Mouse (Mus musculus) liver, adult (tissue): ENCODE measurements around the gene Pou1f1.

Experiments
- GATA4 ChIP-seq: IDR thresholded peaks from 2 replicates; pipeline ENCODE4 v1.6.1; 2014; ENCODE audit warnings: mild to moderate bottlenecking, low read length; ENCODE audit not compliant: insufficient replicate concordance

Gene Pou1f1

DNA sequence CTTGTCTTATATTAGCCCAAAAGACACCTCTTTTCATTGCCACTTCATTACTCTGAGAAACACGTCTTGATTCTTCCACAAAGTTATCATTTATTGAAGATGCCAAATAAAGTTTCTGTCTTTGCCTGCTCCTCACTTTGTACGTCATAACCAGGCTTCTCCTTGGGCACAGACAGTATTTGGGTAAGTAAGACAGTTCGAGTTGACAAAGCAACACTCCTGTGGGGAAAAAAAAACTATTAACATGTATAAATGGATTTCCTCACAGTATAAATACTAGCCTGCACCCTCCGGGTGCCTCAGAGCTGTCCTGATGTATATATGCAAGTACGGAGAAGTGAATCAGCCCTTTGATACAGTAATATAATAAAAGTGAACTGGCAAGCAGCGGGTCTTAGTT is at the start of gene Pou1f1:
Gene Pou1f1 (plus strand): TSS at position 301 of the 400 bp plus-strand sequence.
- TF ChIP-seq GATA4 = no peak

DNA sequence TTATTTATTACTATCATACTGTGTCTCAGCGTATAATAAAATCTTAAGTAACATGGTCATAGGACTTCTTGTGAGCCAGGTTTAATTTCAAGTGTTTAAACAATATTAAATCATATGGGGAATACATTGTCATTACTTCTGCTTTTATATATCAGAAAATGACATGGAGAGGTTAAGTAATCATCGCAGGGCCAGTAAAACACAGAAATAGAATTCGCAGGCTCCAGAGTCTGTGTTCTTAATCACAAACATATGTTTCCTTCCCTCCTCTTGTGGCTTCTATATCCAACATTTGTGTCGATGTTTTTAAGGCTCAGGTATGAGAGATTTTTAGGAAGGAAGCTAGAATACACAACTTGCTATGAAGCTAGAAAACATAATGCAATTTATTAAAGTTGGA is 49.7 kb upstream of the Pou1f1 start:
- TF ChIP-seq GATA4 = no peak

DNA sequence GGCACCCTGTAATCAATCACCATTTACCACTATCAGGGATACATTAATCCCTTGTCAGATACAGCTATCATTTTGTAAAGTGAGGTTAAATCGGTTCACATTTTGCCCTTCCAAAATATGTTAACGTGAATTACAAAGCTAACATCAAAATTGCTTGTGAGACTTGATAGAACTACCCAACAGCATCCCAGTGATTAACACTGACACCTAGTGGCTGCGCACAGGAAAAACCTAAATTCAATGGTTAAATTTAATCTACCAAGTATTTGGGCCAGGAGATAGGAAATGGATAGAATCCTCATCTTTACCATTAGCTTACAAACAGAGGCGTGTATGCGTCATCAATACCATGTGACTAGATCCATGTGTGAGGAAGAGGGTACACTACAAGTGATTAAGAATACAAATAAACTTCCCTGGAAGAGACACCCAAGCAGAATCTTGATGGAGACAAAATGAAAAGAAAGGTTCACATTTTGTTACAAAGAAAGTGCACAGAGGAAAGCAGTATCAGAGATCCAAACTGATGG is 47.8 kb upstream of the Pou1f1 start:
- TF ChIP-seq GATA4 = no peak

DNA sequence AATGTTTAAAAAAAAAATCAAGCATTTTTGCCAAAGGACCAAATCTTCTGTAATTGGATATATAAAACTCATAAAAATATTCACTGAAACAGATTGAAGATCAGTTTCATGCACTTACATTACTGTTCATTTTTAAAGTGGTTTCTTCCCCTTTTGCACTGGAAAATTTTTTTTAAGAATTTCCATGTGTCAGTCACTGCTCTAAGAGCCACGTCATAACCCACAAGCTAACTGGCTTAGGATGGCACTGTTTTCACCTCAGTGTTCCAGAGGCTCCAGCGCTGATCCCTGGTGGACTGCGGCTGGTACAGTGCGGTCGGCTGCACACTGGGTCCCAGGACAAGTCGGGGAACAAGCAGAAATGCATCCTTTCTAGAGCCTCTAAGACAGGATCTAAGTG is 34.6 kb upstream of the Pou1f1 start:
- no peak for TF ChIP-seq GATA4

DNA sequence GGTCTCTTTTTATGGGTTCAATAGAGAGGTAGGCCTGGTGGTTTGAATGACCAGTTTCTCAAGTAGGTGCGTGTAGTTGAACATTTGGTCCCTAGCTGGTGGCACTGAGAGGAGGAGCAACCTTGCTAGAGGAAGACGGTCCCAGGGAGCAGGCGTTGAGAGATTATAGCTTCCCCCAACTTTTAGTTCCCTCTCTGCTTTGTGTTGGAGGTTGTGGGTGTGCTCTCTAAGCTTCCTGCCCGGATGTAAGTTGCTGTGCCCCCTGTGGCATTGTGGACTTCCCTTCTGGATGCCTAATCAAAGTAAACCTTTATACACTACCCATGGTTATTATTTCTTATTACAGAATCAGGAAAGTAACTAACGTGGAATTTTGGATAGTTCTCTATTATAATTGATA is 24.3 kb upstream of the Pou1f1 start:
- TF ChIP-seq GATA4 = no peak

DNA sequence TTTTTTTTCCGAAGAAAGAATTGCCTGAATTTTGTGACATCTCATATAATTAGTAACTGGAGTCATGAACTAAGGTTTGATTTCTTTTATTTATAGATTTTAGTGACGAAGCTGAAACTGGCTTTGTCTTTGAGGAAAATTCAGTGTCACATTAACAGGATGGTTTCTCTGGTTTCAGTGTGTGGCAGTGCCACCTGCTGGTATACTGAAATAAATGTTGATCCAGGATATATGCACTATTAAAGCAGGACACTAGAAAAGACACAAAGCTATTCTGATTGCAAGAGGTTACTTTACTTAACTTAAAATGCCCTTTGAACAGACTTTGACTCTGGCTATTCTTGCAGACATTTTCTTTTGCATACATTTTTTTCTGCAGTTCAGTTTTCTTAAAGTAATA is 23.3 kb upstream of the Pou1f1 start:
- no peak for TF ChIP-seq GATA4

DNA sequence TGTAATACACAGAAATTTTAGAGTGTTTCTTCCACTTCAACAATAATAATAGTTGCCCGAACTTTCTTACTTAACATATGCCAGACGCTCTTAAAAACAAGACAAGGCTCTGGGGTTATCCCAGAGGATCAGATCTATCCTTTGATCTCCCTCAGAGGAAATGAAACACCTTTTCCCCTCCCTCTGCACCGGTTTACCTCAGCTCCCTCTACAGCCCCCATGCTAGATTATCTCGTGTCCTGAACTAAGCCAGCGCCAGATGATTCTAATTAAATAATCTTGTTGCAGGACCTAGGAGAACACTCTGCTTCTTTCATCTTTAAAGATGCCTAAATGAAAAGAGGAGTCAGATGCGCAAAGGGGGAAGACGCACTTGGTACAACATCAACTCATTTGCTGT is 6.1 kb upstream of the Pou1f1 start:
- no peak for TF ChIP-seq GATA4

DNA sequence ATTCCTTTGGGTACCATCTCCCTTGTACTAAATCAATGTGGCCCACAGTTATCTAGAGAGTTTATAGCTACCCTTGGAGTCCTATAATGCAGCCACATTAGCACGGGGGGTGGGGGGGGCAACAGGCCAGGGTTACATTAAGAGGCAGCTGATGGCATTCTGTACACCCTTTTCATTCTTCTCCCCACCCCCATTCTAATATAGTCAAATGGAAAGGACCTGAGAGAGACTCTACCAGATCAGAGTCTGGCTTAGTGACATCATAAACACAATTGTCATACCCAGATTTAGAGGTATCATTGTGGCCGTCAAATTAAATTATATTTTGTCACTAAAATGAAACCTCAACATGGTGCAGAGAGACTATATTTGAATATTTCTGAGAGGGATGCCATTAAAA is 5.7 kb downstream of the Pou1f1 start:
- no peak for TF ChIP-seq GATA4

DNA sequence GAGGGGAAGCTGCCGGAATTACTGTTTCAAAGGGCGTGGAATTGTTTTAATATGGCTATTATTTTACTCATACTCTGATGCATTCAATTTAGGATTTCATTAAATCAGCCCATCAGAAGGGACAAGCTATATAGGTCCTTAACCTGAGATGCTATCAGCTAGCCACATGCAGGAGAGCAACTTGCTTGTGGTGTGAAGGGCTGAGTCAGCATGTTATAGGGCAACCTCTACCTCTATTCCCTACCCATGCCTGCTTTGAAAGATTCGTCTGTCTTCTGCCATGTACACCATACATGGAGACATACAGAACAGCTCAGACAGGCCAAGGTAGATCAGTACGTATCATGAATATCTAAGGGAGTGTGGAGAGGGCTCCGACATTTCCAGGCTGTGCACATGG is 6.4 kb downstream of the Pou1f1 start:
- TF ChIP-seq GATA4 = no peak

DNA sequence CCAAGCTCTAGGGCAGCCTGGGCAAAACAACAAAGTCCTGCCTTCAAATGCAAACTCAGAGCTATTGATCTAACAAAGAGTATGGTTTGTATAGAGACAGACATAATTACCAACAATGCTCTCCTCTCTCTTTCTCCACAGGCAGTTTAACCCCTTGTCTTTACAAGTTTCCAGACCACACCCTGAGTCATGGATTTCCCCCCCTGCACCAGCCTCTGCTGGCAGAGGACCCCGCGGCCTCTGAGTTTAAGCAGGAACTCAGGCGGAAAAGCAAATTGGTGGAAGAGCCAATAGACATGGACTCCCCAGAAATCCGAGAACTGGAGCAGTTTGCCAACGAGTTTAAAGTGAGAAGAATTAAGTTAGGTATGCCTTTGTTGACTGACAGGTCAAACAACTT is 9.3 kb downstream of the Pou1f1 start:
- TF ChIP-seq GATA4 = no peak

DNA sequence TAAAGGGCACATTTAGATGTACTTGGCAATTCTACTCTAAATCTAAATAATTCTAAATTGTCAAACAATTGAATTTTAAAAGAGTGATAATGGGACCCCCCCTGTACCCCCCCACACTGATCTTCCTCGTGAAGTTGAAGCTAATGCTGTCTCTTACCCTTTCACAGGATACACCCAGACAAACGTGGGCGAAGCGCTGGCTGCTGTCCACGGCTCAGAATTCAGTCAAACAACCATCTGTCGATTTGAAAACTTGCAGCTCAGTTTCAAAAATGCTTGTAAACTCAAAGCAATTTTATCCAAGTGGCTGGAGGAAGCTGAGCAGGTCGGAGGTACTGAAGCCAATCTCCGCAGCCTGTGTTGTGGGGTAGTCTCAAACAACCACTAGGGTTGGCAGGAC is 11.4 kb downstream of the Pou1f1 start:
- no peak for TF ChIP-seq GATA4

DNA sequence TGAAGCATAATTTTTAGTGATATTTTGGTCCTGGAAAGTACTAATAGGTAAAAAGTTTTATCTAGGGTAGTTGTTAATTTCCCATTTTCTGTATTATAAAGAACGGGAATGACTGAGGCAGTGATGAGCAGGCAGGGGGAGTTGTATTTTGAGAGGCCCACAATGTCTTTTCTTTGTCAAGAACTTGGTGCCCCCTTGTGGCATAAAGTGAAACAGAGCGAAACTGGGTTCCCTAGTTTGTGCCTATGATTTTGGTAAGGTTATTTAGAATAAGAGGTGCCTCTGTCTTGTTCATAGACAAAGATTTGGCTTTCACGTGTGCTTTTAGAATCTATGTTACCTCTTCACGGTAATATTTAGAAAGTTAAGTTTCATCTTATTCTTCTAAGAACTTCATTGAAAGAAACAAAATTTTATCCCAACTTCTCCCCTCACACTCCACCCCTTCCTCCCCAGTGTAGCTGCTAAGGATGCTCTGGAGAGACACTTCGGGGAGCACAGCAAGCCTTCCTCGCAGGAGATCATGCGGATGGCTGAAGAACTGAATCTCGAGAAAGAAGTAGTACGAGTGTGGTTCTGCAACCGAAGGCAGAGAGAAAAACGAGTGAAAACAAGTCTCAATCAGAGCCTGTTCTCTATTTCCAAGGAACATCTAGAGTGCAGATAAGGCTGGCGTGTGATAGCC is 13.1 kb downstream of the Pou1f1 start:
- TF ChIP-seq GATA4 = no peak

DNA sequence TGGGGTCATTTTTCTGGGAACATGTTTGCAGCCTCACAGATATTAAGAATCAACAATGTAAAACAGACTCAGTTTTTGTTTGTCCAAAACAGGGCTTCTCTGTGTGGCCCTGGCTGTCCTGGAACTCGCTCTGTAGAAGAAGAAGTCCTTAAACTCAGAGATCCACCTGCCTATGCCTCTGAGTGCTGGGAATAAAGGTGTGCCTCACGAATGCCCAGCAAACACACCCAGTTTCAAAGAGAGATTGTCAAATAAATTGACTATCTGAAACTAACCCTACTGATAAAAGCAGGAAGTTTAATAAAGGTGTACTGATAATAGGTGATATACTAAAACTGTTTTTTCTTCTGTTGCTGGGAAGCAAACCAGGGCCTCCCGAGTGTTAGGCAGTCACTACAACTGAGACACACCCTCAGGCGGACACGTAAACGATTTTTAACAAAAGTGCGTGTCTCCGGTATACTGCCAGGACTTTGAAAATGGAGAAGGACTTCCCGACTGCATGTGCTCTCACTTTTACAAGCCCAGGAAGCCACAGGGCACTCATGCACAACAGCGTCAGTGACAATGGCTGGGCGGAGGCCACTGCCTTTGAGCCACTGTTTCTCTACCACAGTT is 23.5 kb downstream of the Pou1f1 start:
- TF ChIP-seq GATA4 = no peak

DNA sequence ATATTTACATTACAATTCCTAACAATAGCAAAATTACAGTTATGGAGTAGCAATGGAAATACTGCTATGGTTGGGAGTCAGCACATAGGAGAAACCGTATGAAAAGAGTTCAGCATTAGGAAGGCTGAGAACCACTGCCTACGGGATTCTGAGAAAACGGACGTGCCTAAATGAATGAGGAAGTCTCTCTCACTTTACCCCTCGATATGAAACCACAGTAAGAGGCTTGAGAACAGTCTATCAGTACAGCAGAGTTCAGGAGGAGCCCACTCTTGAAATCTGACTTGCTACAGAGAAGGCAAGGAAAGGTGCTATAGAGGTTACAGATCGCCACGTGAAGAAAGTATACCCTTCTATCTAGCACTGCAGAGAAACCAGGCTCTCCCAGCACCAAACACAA is 28.6 kb downstream of the Pou1f1 start:
- no peak for TF ChIP-seq GATA4

DNA sequence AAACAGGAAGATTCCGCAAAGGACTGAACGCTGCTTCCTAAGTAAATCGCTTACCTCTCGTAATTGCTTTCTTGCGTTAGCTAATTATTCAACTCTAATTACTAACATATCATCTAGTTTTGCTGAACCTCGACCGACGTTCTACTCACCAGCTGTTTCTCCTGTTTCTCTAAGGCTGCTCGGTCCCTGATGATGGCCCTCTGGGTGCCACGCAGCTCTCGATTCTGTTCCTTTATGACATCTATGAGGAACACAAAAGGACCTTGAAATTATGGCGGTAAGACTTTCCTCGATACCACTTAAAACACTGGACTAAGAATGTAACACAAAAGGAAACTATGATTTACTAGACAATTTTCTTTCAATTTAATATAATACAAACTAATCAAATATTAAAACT is 30.5 kb downstream of the Pou1f1 start:
- TF ChIP-seq GATA4 = no peak

DNA sequence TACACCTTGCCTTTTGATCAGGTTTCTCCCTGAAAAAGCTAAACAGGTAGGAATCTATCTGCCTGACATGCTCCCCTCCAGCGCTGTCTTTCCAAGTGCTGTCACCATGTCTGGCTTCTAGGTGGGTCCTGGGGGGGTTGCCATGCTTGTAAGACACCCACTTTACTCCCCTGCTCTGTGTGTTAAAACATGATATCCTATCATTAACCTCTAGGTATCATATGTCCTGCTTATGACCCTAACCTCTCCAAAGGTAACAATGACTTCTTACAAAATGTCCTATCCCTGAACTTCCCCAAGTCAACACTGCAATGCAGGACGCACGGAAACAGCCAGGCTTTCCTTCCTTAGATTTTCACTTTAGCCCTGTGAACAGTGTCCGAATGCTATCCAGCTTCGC is 34.0 kb downstream of the Pou1f1 start:
- no peak for TF ChIP-seq GATA4

DNA sequence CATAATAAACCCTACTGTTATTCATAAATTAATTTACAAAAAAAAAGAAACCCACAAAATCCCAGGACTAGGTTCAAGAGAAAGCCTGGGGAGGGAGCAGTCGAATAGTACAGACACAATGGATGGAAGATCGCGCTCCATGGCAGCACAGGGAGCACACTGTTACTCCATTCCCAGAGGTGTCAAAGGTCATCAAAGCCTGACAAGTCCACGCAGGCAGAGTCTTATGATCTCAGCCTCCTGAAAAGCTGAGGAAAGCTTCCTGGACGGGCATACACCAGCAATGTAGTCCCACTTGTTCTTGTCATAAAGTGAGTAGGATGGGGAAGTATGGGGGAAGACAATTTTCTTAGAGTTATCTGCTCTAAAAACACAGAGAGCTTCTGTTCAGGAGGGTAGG is 37.1 kb downstream of the Pou1f1 start:
- no peak for TF ChIP-seq GATA4
